Mouse (Mus musculus) ES-Bruce4 (cell line): ENCODE results near the gene Hoxc13.
A peak's percentile ranks its signal among the peaks of the same experiment; 100 is the strongest.

Experiments
- CTCF ChIP-seq: IDR thresholded peaks from one replicate; pipeline ENCODE4 v1.8.1; 2011; ENCODE audit warnings: low read depth, low read length
- EP300 ChIP-seq: IDR thresholded peaks from 2 replicates; pipeline ENCODE4 v1.6.1; 2011; ENCODE audit warnings: low read depth, low read length; ENCODE audit not compliant: insufficient read depth
- POLR2A ChIP-seq: IDR thresholded peaks from one replicate; pipeline ENCODE4 v1.8.1; 2011; ENCODE audit warnings: low read length; ENCODE audit not compliant: insufficient read depth

- no peak for TF ChIP-seq POLR2A
- TF ChIP-seq CTCF, result no peak
- TF ChIP-seq EP300, result peak; percentile 65; the same call in 1 of the 2 replicates
Observed at GRCm38 (mm10) chr15:102920619-102921018, 284 bp upstream of the Hoxc13 start.
